Mouse (Mus musculus): ENCODE results near the gene Sept9.

The Sept9 gene

GRCm38 (mm10) chr11:117176900-117177299 is 22.6 kb upstream of the Sept9 start:
- DNase-seq: no peak

GRCm38 (mm10) chr11:117177303-117177979 is 22.0 kb upstream of the Sept9 start:
- peak; percentile 92 for DNase-seq

GRCm38 (mm10) chr11:117179902-117180301 is 19.6 kb upstream of the Sept9 start:
- no peak for DNase-seq

GRCm38 (mm10) chr11:117182808-117183207 is 16.7 kb upstream of the Sept9 start:
- DNase-seq: no peak

GRCm38 (mm10) chr11:117183299-117183698 is 16.2 kb upstream of the Sept9 start:
- DNase-seq: no peak

- DNase-seq: no peak
These were observed 15.6 kb upstream of the Sept9 start for GRCm38 (mm10) chr11:117183841-117184240.

- peak; percentile 29 for DNase-seq
These were observed 14.2 kb upstream of the Sept9 start for GRCm38 (mm10) chr11:117185076-117185933.

GRCm38 (mm10) chr11:117191524-117191923 is 7.9 kb upstream of the Sept9 start:
- no peak for DNase-seq

GRCm38 (mm10) chr11:117194475-117194937 is 5.0 kb upstream of the Sept9 start:
- no peak for DNase-seq

- DNase-seq: no peak
These were observed 3.8 kb upstream of the Sept9 start for GRCm38 (mm10) chr11:117195616-117196015.

- DNase-seq: no peak
These were observed 2.8 kb upstream of the Sept9 start for GRCm38 (mm10) chr11:117196681-117197080.

- no peak for DNase-seq
These were observed 1.3 kb upstream of the Sept9 start for GRCm38 (mm10) chr11:117198122-117198521.

- no peak for DNase-seq
These were observed 2.4 kb downstream of the Sept9 start for GRCm38 (mm10) chr11:117201846-117202245.

GRCm38 (mm10) chr11:117204606-117205005 is 5.1 kb downstream of the Sept9 start:
- DNase-seq: peak; percentile 84

GRCm38 (mm10) chr11:117205042-117205441 is 5.6 kb downstream of the Sept9 start:
- DNase-seq: peak; percentile 38

GRCm38 (mm10) chr11:117205447-117205846 is 6.0 kb downstream of the Sept9 start:
- DNase-seq: no peak

- no peak for DNase-seq
These were observed 8.0 kb downstream of the Sept9 start for GRCm38 (mm10) chr11:117207436-117207835.

- DNase-seq: no peak
These were observed 8.8 kb downstream of the Sept9 start for GRCm38 (mm10) chr11:117208151-117208673.

GRCm38 (mm10) chr11:117216713-117217112 is 17.3 kb downstream of the Sept9 start:
- no peak for DNase-seq

- no peak for DNase-seq
These were observed 18.6 kb downstream of the Sept9 start for GRCm38 (mm10) chr11:117218070-117218469.

- no peak for DNase-seq
These were observed 19.0 kb downstream of the Sept9 start for GRCm38 (mm10) chr11:117218498-117218897.

- DNase-seq: no peak
These were observed 21.3 kb downstream of the Sept9 start for GRCm38 (mm10) chr11:117220777-117221176.

GRCm38 (mm10) chr11:117221182-117221581 is 21.7 kb downstream of the Sept9 start:
- DNase-seq: no peak

- no peak for DNase-seq
These were observed 23.4 kb downstream of the Sept9 start for GRCm38 (mm10) chr11:117222899-117223298.
